Mouse (Mus musculus): ENCODE results near the gene BC004004.

DNA sequence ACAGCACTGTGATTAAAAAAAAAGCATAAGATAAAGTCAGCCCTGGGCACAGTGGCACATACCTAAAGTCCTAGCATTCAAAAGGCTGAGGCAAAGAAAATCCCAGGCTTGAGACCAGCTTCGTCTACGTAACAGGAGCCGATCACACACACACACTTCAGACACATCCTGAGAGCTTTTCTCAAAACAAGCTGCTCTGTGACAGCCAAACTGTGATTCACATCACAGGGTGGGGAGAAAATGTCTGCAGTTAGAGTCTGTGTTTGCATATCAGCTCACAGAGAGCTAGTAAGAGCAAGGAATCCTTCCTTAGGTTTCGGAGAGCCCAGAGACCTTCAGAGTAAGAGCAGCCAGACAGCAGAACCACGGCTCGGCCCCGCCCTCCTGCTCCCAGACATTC is 32.3 kb downstream of the BC004004 start:
- TF ChIP-seq POLR2A (IDR thresholded peaks at IDR 0.05; ENCODE audit: insufficient read length, low read depth), result no peak
- no peak for TF ChIP-seq CEBPB (IDR thresholded peaks at IDR 0.05; ENCODE audit: insufficient read depth, poor library complexity, severe bottlenecking)
- TF ChIP-seq REST (IDR thresholded peaks at IDR 0.05; ENCODE audit: insufficient read depth, insufficient read length), result no peak
